ENCODE assay signal across 26 mouse cellular contexts in genomic region chr4:49039854-49040253, GRCm38 (mm10). TPM values are rescaled to one million over a fixed set of nuclear protein-coding genes. Genes with fewer than 3 reads are reported as not detected.
DNase-seq lines count a peak whose midpoint lies in the region; ATAC-seq and TF ChIP-seq lines count a peak whose summit lies in the region.
"Had no signal": no experiment of that assay in that cellular context is flagged by ENCODE, and none has a peak within 500 bp of the region (broad histone marks: within the 10 kb centered on the region; RNA-seq: fewer than 3 reads in every experiment).

No protein-coding gene starts in this region.

- H3K36me3 ChIP-seq in hindbrain, embryonic 16.5 days (ENCODE audit: control insufficient read depth, insufficient read depth, low read length), result no peaks in the 10 kb centered on the region
- H3K36me3 ChIP-seq in hindbrain, embryonic 11.5 days (ENCODE audit: control insufficient read depth, insufficient read depth, low read length), result no peaks in the 10 kb centered on the region
- no peaks in the 10 kb centered on the region for H3K36me3 ChIP-seq in midbrain, postnatal 0 days (ENCODE audit: insufficient read depth, low read length)
- H3K36me3 ChIP-seq in midbrain, embryonic 16.5 days (ENCODE audit: control insufficient read depth, insufficient read depth, low read length), result no peaks in the 10 kb centered on the region
- H3K36me3 ChIP-seq: embryonic facial prominence, embryonic 13.5 days; embryonic facial prominence, embryonic 15.5 days; forebrain, embryonic 10.5 days; forebrain, embryonic 12.5 days had no signal

- no peaks in the 10 kb centered on the region for H3K27me3 ChIP-seq in hindbrain, embryonic 16.5 days (replicated peaks; ENCODE audit: control insufficient read depth, insufficient read depth, low read length)
- H3K27me3 ChIP-seq in hindbrain, embryonic 11.5 days (ENCODE audit: control insufficient read depth, insufficient read depth, low read length), result no peaks in the 10 kb centered on the region
- H3K27me3 ChIP-seq in midbrain, postnatal 0 days (ENCODE audit: insufficient read depth, low read length), result no peaks in the 10 kb centered on the region
- H3K27me3 ChIP-seq in midbrain, embryonic 16.5 days (ENCODE audit: control insufficient read depth, insufficient read depth, low read depth, low read length), result no peaks in the 10 kb centered on the region
- H3K27me3 ChIP-seq: embryonic facial prominence, embryonic 13.5 days; embryonic facial prominence, embryonic 15.5 days; forebrain, embryonic 12.5 days had no signal

- H3K9me3 ChIP-seq in hindbrain, embryonic 16.5 days (ENCODE audit: control insufficient read depth, low read length), result no peaks in the 10 kb centered on the region
- no peaks in the 10 kb centered on the region for H3K9me3 ChIP-seq in hindbrain, embryonic 11.5 days (ENCODE audit: control insufficient read depth, low read length)
- H3K9me3 ChIP-seq in midbrain, postnatal 0 days (ENCODE audit: low read length), result no peaks in the 10 kb centered on the region
- no peaks in the 10 kb centered on the region for H3K9me3 ChIP-seq in midbrain, embryonic 16.5 days (replicated peaks; ENCODE audit: control insufficient read depth, low read length, poor library complexity, severe bottlenecking)
- H3K9me3 ChIP-seq: embryonic facial prominence, embryonic 13.5 days; embryonic facial prominence, embryonic 15.5 days; forebrain, embryonic 10.5 days; forebrain, embryonic 12.5 days had no signal

- 66% methylated on average over 3 of the region's 3 CpGs for WGBS in hindbrain, embryonic 16.5 days
- 81% methylated on average over 3 of the region's 3 CpGs for WGBS in hindbrain, embryonic 11.5 days
- 82% methylated on average over 3 of the region's 3 CpGs for WGBS in midbrain, postnatal 0 days
- WGBS in midbrain, embryonic 16.5 days, result 86% methylated on average over 3 of the region's 3 CpGs

- ATAC-seq in hindbrain, embryonic 16.5 days, result peak; percentile 71
- ATAC-seq in hindbrain, embryonic 11.5 days (ENCODE audit: low FRiP score), result no peak
- ATAC-seq in midbrain, postnatal 0 days (ENCODE audit: low FRiP score), result no peak
- no peak for ATAC-seq in midbrain, embryonic 16.5 days
- ATAC-seq: forebrain, embryonic 14.5 days; forebrain, embryonic 16.5 days had no signal

- H3K4me2 ChIP-seq in hindbrain, embryonic 16.5 days (ENCODE audit: low read length), result no peak overlapping the region
- H3K4me2 ChIP-seq in hindbrain, embryonic 11.5 days (replicated peaks; ENCODE audit: low read depth, low read length), result no peak overlapping the region
- H3K4me2 ChIP-seq in midbrain, postnatal 0 days (ENCODE audit: low read depth, low read length, poor library complexity, severe bottlenecking), result no peak overlapping the region
- no peak overlapping the region for H3K4me2 ChIP-seq in midbrain, embryonic 16.5 days (ENCODE audit: low read length)
- H3K4me2 ChIP-seq: embryonic facial prominence, embryonic 13.5 days; embryonic facial prominence, embryonic 15.5 days; forebrain, embryonic 12.5 days had no signal

- no peak for TF ChIP-seq CTCF in midbrain, postnatal 0 days (IDR thresholded peaks at IDR 0.05)

- H3K9ac ChIP-seq in hindbrain, embryonic 16.5 days (ENCODE audit: low read depth, low read length), result no peak overlapping the region
- H3K9ac ChIP-seq in hindbrain, embryonic 11.5 days (ENCODE audit: low read depth, low read length), result no peak overlapping the region
- H3K9ac ChIP-seq in midbrain, postnatal 0 days (replicated peaks; ENCODE audit: low read length, poor library complexity, severe bottlenecking), result no peak overlapping the region
- no peak overlapping the region for H3K9ac ChIP-seq in midbrain, embryonic 16.5 days (ENCODE audit: low read depth, low read length)
- H3K9ac ChIP-seq: embryonic facial prominence, embryonic 13.5 days; embryonic facial prominence, embryonic 15.5 days; forebrain, embryonic 12.5 days had no signal

- no peaks in the 10 kb centered on the region; the same call in 1 of the 2 replicates for H3K4me1 ChIP-seq in hindbrain, embryonic 16.5 days (ENCODE audit: control insufficient read depth, insufficient read depth, low read depth, low read length)
- no peaks in the 10 kb centered on the region for H3K4me1 ChIP-seq in hindbrain, embryonic 11.5 days (replicated peaks; ENCODE audit: control insufficient read depth, insufficient read depth, low read length)
- no peaks in the 10 kb centered on the region for H3K4me1 ChIP-seq in midbrain, postnatal 0 days (ENCODE audit: insufficient read depth, low read length)
- H3K4me1 ChIP-seq in midbrain, embryonic 16.5 days (ENCODE audit: control insufficient read depth, insufficient read depth, low read length), result no peaks in the 10 kb centered on the region
- H3K4me1 ChIP-seq: embryonic facial prominence, embryonic 13.5 days; embryonic facial prominence, embryonic 15.5 days; forebrain, embryonic 12.5 days had no signal

- no peak overlapping the region for H3K27ac ChIP-seq in hindbrain, embryonic 16.5 days (ENCODE audit: low read depth, low read length)
- no peak overlapping the region for H3K27ac ChIP-seq in hindbrain, embryonic 11.5 days (ENCODE audit: low read depth, low read length)
- no peak overlapping the region for H3K27ac ChIP-seq in midbrain, postnatal 0 days (ENCODE audit: low read depth, low read length)
- no peak overlapping the region for H3K27ac ChIP-seq in midbrain, embryonic 16.5 days (ENCODE audit: low read length)
- H3K27ac ChIP-seq: embryonic facial prominence, embryonic 13.5 days; embryonic facial prominence, embryonic 15.5 days; forebrain, embryonic 10.5 days; forebrain, embryonic 12.5 days had no signal

- intact Hi-C loops in left cerebral cortex, postnatal 4 days (cut with DNase I), result no loop called here
- intact Hi-C loops in left cerebral cortex, postnatal 10 days (cut with DNase I), result no loop called here

- H3K4me3 ChIP-seq in hindbrain, embryonic 16.5 days (ENCODE audit: low read length), result no peak overlapping the region
- H3K4me3 ChIP-seq in hindbrain, embryonic 11.5 days (ENCODE audit: low read depth, low read length), result no peak overlapping the region
- no peak overlapping the region for H3K4me3 ChIP-seq in midbrain, postnatal 0 days (ENCODE audit: low read depth, low read length)
- H3K4me3 ChIP-seq in midbrain, embryonic 16.5 days (ENCODE audit: low read depth, low read length), result no peak overlapping the region
- H3K4me3 ChIP-seq: embryonic facial prominence, embryonic 13.5 days; embryonic facial prominence, embryonic 15.5 days; erythroblast, embryonic 14.5 days; forebrain, embryonic 10.5 days; forebrain, embryonic 12.5 days had no signal

- peak; percentile 45 to 66 for DNase-seq in cerebellum, postnatal 14 days
- DNase-seq in cerebellum, adult 8-10 months, result no peak
- DNase-seq in hindbrain, embryonic 11.5 days (ENCODE audit: low spot score), result no peak
- DNase-seq in left cerebral cortex, postnatal 4 days, result peak; percentile 69
- no peak for DNase-seq in left cerebral cortex, postnatal 10 days (ENCODE audit: extremely low spot score in 1 of 2, low spot score in 2 of 2)
- peak; percentile 67 for DNase-seq in midbrain, postnatal 0 days (ENCODE audit: low spot score)
- DNase-seq: adrenal gland, adult 2 months; adrenal gland, postnatal 10 days; adrenal gland, postnatal 25 days; cerebellum, adult 11 months; cerebellum, adult 2 months; cerebellum, adult 9-11 months; cerebellum, postnatal 36 days; embryo, embryonic 11 days had no signal

RNA-seq across cellular contexts. Expression of gene Plppr1, which starts 19.2 kb away (rescaled TPM):
- polyA plus RNA-seq in hindbrain, embryonic 16.5 days (2015; fragmentation: Nextera tagmentation; extraction: Ambion mirVana), result 67.3 and 69.8 TPM in 2 replicates
- polyA plus RNA-seq in hindbrain, embryonic 11.5 days (2014; fragmentation: Nextera tagmentation; extraction: Ambion mirVana), result 16.3 and 19.2 TPM in 2 replicates
- 10 to 100 TPM; 82.4 to 92.1 TPM for total RNA-seq in left cerebral cortex, postnatal 4 days (2021)
- total RNA-seq in left cerebral cortex, postnatal 10 days (2021), result 10 to 100 TPM; 47.2 to 49.7 TPM
- total RNA-seq in midbrain, postnatal 0 days (2014; rRNA removed), result 41.0 and 51.6 TPM in 2 replicates
- polyA plus RNA-seq in midbrain, postnatal 0 days (2015; fragmentation: Nextera tagmentation; extraction: Ambion mirVana), result 54.6 and 55.1 TPM in 2 replicates
- 65.9 and 67.1 TPM in 2 replicates for polyA plus RNA-seq in midbrain, embryonic 16.5 days (2015; fragmentation: Nextera tagmentation; extraction: Ambion mirVana)
- total RNA-seq: adrenal gland, adult 2 months; common myeloid progenitor, adult 5-6 weeks; MEL had no signal
- polyA plus RNA-seq: adrenal gland, adult 2 months; C2C12; erythroblast, embryonic 14.5 days had no signal

Comparison
In these comparisons a context has a peak if more than half of its experiments do, and no peak if none do; other contexts are left out.
1. DNase-seq: peak in cerebellum, postnatal 14 days (2 of 2), left cerebral cortex, postnatal 4 days (single experiment) and midbrain, postnatal 0 days (single experiment); none in cerebellum, adult 8-10 months (single experiment), hindbrain, embryonic 11.5 days (single experiment) and left cerebral cortex, postnatal 10 days (0 of 2).